Mouse (Mus musculus) hindbrain, postnatal 0 days (tissue): ENCODE measurements at regions not wholly inside any gene's neighbourhood (a gene's known extent, or its start where the extent isn't known, plus 50 kb on each side); places are given as distances from the start of the nearest gene placed in this dataset.
A peak's percentile ranks its signal among the peaks of the same experiment; 100 is the strongest.

Source experiments
- ATAC-seq: fragments of 200-750 bp; cut with Nextera tagmentation; 2 replicates; pipeline ENCODE4 v1.8.0; 2017; ENCODE audit warnings: mild to moderate bottlenecking, moderate TSS enrichment, moderate library complexity
- DNase-seq: peaks from one replicate; pipeline ENCODE4 v3.0.0-alpha.2; 2015; ENCODE audit warnings: low spot score
- H3K27ac ChIP-seq: fragments of 300-500 bp; sonication (generic); 2 replicates; pipeline ENCODE4 v1.5.1; 2014; ENCODE audit warnings: mild to moderate bottlenecking
- H3K27me3 ChIP-seq: fragments of 300-500 bp; sonication (generic); 2 replicates; pipeline ENCODE4 v1.6.1; 2014; ENCODE audit warnings: low read length, mixed read lengths; ENCODE audit not compliant: insufficient read depth
- H3K36me3 ChIP-seq: fragments of 300-500 bp; sonication (generic); 2 replicates; pipeline ENCODE4 v1.6.1; 2014; ENCODE audit warnings: low read length, mixed read lengths; ENCODE audit not compliant: insufficient read depth
- H3K4me1 ChIP-seq: fragments of 300-500 bp; sonication (generic); 2 replicates; pipeline ENCODE4 v1.6.1; 2014; ENCODE audit warnings: antibody characterized with exemption, low read length, mixed read lengths; ENCODE audit not compliant: insufficient read depth
- H3K4me2 ChIP-seq: fragments of 300-500 bp; sonication (generic); 2 replicates; pipeline ENCODE4 v1.6.1; 2014; ENCODE audit warnings: low read depth, mild to moderate bottlenecking, low read length, moderate library complexity, mixed read lengths
- H3K4me3 ChIP-seq: fragments of 300-500 bp; sonication (generic); 2 replicates; pipeline ENCODE4 v1.5.1; 2014; ENCODE audit warnings: low read length
- H3K9ac ChIP-seq: fragments of 300-500 bp; sonication (generic); replicated peaks from 2 replicates; pipeline ENCODE4 v1.6.1; 2014; ENCODE audit warnings: mild to moderate bottlenecking, low read length, moderate library complexity, mixed read lengths
- H3K9me3 ChIP-seq: fragments of 300-500 bp; sonication (generic); 2 replicates; pipeline ENCODE4 v1.6.1; 2016; ENCODE audit warnings: low read length, mixed read lengths
- CTCF ChIP-seq: IDR thresholded peaks from 2 replicates; pipeline ENCODE4 v1.5.1; 2016; ENCODE audit warnings: antibody characterized with exemption, control low read depth, low read depth
- WGBS: fragments of 180-500 bp; shearing (Covaris S2); extraction: QIAGEN DNeasy Blood & Tissue Kit; methylation state at CpG from one replicate; pipeline ENCODE4 v1.1.7; 2014; 5-methylcytosine and 5-hydroxymethylcytosine counted together

DNA sequence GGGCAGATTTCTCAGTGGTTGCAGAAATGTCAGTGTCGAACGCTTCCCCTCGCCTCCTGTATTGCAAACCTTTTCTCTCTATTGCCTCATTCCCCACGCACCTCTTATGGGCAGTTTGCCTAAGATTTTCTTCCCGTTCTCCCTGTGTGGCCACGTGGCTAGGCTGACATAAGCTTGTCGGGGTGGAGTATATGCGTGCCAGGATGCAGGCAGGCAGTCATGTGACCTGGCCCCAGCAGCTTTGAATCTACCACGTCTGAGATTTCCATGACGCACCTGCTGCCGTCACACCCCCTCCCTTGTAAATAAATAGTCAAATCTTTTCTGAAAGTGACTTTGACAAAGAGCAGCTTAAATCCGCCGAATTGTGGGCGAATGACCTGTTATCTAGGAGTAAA is 147.1 kb upstream of the Jade1 start:
- H3K9ac ChIP-seq, result peak overlapping the region; percentile 38; the same call in 1 of the 2 replicates
- H3K9me3 ChIP-seq, result no peaks in the 10 kb centered on the region
- H3K4me2 ChIP-seq, result peak overlapping the region; percentile 69
- H3K36me3 ChIP-seq, result no peaks in the 10 kb centered on the region
- peak overlapping the region; percentile 49; the same call in 1 of the 2 replicates for H3K27ac ChIP-seq
- H3K27me3 ChIP-seq, result no peaks in the 10 kb centered on the region
- peaks cover 6% of the 10 kb centered on the region; the same call in 1 of the 2 replicates for H3K4me1 ChIP-seq
- H3K4me3 ChIP-seq, result peak overlapping the region; percentile 41
- WGBS, result 3% methylated on average over 14 of the region's 14 CpGs
- ATAC-seq, result peak; percentile 94
- TF ChIP-seq CTCF, result no peak
- DNase-seq, result peak; percentile 82

DNA sequence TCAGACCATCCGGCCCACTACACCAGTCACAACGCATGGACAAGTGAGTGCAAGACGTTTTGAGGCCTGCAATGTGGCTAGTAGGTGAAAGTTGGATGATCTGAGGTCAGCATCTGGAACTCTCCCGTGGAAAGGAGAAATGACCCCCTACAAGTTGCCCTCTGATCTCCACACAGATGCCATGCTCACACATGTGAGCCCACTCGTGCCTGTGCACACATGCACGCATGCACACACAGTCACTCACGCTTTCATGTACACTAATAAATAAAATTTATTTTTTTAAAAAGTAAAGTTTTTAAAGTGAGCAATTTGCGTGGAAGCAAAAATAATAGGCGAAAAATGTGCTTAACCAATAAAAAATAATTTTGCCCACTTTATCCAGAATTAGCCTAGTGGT is 147.5 kb upstream of the Jade1 start:
- H3K4me2 ChIP-seq, result peak overlapping the region; percentile 69; the same call in 1 of the 2 replicates
- H3K9ac ChIP-seq, result no peak overlapping the region
- peaks cover 6% of the 10 kb centered on the region; the same call in 1 of the 2 replicates for H3K4me1 ChIP-seq
- DNase-seq (no peak), ATAC-seq (no peak)
- 82% methylated on average over 9 of the region's 9 CpGs for WGBS
- no peaks in the 10 kb centered on the region for H3K9me3 ChIP-seq
- H3K4me3 ChIP-seq, result no peak overlapping the region
- 0 out of 2 replicates have a peak overlapping the region, but pooled peaks have one; percentile 49 for H3K27ac ChIP-seq
- H3K27me3 ChIP-seq, result no peaks in the 10 kb centered on the region
- no peaks in the 10 kb centered on the region for H3K36me3 ChIP-seq
- TF ChIP-seq CTCF, result no peak

DNA sequence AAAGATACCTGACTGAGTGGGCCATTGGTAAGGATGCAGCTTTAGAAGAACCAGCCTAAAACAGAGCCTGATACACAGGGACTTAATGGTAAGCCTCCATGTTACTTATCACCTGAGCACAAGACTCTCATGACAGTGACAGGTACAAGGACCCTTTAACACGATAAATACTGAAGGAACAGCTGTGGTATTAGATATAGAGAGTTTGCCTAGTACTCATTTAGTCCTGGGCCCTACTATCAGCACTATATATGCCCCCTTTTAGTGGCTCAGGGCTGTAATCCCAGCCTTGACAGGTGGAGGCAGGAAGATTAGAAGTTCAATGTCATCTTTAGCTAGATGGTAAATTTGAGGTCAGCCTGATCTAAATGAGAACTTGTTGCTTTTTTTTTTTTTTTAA is 148.0 kb upstream of the Jade1 start:
- Histone ChIP-seq H3K9ac (no peak overlapping the region), H3K27me3 (no peaks in the 10 kb centered on the region), H3K4me2 (no peak overlapping the region), H3K4me3 (no peak overlapping the region), H3K4me1 (peaks cover 6% of the 10 kb centered on the region; the same call in 1 of the 2 replicates), H3K27ac (no peak overlapping the region), H3K9me3 (no peaks in the 10 kb centered on the region), H3K36me3 (no peaks in the 10 kb centered on the region)
- 82% methylated on average over 1 of the region's 1 CpGs for WGBS
- no peak for ATAC-seq
- TF ChIP-seq CTCF, result no peak
- no peak for DNase-seq

DNA sequence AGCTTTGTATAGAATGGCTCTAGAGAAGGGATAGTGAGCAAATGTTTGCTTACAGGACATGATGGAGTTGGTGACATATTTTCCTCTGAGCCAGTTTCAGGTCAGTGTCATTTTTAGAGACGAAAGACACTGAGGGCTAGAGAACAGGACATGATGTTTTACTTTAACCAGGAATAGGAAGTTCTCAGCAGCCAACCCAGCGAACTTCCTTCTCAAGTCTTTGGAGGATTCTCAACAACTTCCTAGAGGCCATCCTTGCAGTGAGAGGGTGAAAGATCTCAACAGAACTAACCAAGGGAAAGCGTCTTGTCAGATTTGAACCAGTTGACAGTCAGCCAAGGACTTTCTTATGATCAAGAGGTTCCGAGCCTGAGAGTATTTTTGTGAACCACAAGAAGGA is 153.7 kb upstream of the Jade1 start:
- no peak for TF ChIP-seq CTCF
- Histone ChIP-seq H3K4me2 (no peak overlapping the region), H3K9me3 (no peaks in the 10 kb centered on the region), H3K4me3 (no peak overlapping the region), H3K9ac (no peak overlapping the region), H3K4me1 (peaks cover 3% of the 10 kb centered on the region; the same call in 1 of the 2 replicates), H3K27me3 (no peaks in the 10 kb centered on the region), H3K27ac (no peak overlapping the region), H3K36me3 (no peaks in the 10 kb centered on the region)
- DNase-seq (no peak), ATAC-seq (no peak)
- WGBS, result 89% methylated on average over 4 of the region's 4 CpGs

DNA sequence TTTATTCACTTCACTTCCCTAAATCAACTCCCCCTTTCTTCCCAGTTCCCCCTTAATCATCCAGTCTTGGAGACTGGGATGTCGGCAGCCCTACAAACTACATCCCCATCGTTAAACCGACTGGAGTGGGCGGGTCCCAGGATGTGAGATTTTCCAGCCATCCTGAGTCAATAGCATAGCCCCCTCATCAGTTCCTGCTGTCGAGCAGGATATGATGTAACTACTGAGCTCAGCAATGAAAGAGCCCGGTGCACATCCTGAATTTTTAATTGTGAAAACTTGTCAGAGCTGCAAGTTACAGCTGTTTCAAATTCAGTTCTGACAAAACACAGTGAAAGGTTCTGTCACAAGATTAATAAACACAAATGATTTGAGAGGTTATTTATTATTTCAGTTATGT is 165.7 kb upstream of the Jade1 start:
- H3K9me3 ChIP-seq, result no peaks in the 10 kb centered on the region
- H3K36me3 ChIP-seq, result no peaks in the 10 kb centered on the region
- TF ChIP-seq CTCF, result no peak
- ATAC-seq (no peak), DNase-seq (no peak)
- H3K9ac ChIP-seq, result no peak overlapping the region
- WGBS, result 76% methylated on average over 6 of the region's 6 CpGs
- no peaks in the 10 kb centered on the region for H3K27me3 ChIP-seq
- H3K4me3 ChIP-seq, result no peak overlapping the region
- no peak overlapping the region for H3K4me2 ChIP-seq
- no peaks in the 10 kb centered on the region for H3K4me1 ChIP-seq
- H3K27ac ChIP-seq, result no peak overlapping the region

DNA sequence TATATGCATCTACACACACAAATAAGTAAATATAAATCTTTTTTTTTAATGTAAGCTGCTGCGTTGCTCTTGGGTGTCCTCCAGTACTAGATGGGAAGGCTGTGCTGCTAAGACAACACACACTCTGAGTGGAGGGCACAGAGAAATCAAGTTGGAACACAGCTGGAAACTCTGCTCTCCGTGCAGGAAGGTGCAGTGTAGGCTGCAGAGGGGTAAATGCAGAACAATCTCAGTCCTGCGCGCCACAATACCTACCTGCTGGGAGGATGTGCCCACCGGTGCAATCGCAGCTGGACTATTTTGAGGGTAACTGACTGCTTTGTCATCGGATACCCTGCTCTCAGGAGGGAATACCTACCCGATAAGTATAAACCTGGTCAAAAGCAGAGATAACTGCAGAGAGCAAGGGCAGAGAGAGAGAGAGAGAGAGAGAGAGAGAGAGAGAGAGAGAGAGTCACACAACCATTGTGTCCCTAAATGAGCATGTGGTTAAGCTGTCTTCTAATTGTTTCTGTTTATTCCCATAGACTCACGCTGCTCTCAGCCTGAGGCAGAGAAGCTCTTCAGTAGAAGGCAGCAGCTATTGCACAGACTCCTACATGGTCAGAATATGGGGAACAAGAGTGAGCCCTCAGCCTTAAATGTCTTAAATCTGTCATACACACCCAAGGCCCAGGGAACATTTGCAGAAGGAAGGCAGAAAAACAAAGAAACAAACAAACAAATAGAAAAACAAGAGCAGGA is 167.9 kb upstream of the Jade1 start:
- WGBS, result 45% methylated on average over 9 of the region's 9 CpGs
- H3K4me1 ChIP-seq, result no peaks in the 10 kb centered on the region
- no peak overlapping the region for H3K4me2 ChIP-seq
- H3K9ac ChIP-seq, result no peak overlapping the region
- H3K27me3 ChIP-seq, result no peaks in the 10 kb centered on the region
- no peak for TF ChIP-seq CTCF
- DNase-seq (no peak), ATAC-seq (no peak)
- no peak overlapping the region for H3K27ac ChIP-seq
- H3K4me3 ChIP-seq, result no peak overlapping the region
- H3K9me3 ChIP-seq, result no peaks in the 10 kb centered on the region
- H3K36me3 ChIP-seq, result no peaks in the 10 kb centered on the region

DNA sequence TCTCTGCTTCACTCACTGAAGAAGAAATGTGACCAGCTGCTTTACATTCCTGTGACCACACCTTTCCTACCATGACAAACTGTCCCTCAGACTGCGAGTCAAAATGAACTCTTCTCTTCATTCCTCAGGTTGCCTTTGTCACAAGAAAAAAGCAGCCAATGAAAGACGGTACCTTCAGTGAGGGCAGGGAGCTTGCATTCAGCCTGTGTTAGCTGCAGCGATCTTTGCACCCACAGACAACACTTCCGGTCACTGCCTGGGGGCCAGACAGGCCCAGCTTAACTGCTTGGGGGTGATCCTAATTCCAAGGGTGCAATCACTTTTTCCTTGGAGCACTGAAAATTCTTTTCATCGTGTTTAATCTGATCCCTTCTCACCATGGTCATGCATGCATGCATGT is 169.2 kb upstream of the Jade1 start:
- no peak for TF ChIP-seq CTCF

More for the DNA sequence above, 169.2 kb upstream of the Jade1 start:
- Histone ChIP-seq H3K4me2 (no peak overlapping the region), H3K9ac (no peak overlapping the region), H3K36me3 (no peaks in the 10 kb centered on the region), H3K4me1 (no peaks in the 10 kb centered on the region), H3K9me3 (no peaks in the 10 kb centered on the region), H3K27ac (no peak overlapping the region), H3K4me3 (no peak overlapping the region), H3K27me3 (no peaks in the 10 kb centered on the region)
- DNase-seq, result no peak
- 55% methylated on average over 5 of the region's 5 CpGs for WGBS
- no peak for ATAC-seq
